Mouse (Mus musculus): Measurements from ENCODE around the gene Trem3. TPM values are rescaled to one million over a fixed set of nuclear protein-coding genes. Genes with fewer than 3 reads are reported as not detected.

Gene Trem3
- polyA plus RNA-seq, 1 experiment: not detected

- TF ChIP-seq TAL1 (IDR thresholded peaks at IDR 0.05; ENCODE audit: low read length): no peak
- no peak for TF ChIP-seq GATA1 (IDR thresholded peaks at IDR 0.05; ENCODE audit: low read length)
- no peaks in the 10 kb centered on the region for H3K27me3 ChIP-seq (ENCODE audit: control insufficient read depth)
- peaks cover 26% of the 10 kb centered on the region for H3K36me3 ChIP-seq (ENCODE audit: control insufficient read depth)
- H3K4me1 ChIP-seq (ENCODE audit: control insufficient read depth): peaks cover 62% of the 10 kb centered on the region
- H3K9me3 ChIP-seq (ENCODE audit: control insufficient read depth, low read length): no peaks in the 10 kb centered on the region
- peak overlapping the region; percentile 69 for H3K4me3 ChIP-seq (replicated peaks)
Measured at GRCm38 (mm10) chr17:48300199-48300598, 52.6 kb downstream of the Trem3 start.

DNA sequence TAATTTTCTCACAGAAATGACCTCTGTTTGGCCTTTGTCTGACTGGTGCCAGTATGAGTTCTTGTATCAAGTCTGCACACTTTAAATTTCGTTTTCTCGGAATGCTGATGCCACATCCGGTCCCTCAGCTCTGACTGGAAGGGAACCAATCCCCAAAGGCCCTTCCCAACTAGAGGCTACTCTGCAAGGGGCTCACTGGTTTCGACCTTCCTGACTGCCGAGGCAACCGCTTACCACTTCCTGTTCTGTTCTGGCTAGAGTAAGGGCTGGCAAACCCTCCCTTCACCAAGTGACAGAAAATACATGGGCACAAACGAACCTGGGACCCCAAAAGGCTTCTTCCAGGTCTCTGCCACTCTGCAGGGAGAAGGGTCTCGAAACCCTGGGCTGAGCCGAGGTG is 53.3 kb downstream of the Trem3 start:
- TF ChIP-seq GATA1 (IDR thresholded peaks at IDR 0.05; ENCODE audit: low read length): no peak
- no peak for TF ChIP-seq TAL1 (IDR thresholded peaks at IDR 0.05; ENCODE audit: low read length)
- Histone ChIP-seq H3K27me3 (ENCODE audit: control insufficient read depth) (no peaks in the 10 kb centered on the region), H3K4me1 (ENCODE audit: control insufficient read depth) (peaks cover 61% of the 10 kb centered on the region), H3K9me3 (ENCODE audit: control insufficient read depth, low read length) (no peaks in the 10 kb centered on the region), H3K36me3 (ENCODE audit: control insufficient read depth) (peaks cover 26% of the 10 kb centered on the region), H3K4me3 (replicated peaks) (peak overlapping the region; percentile 69)

DNA sequence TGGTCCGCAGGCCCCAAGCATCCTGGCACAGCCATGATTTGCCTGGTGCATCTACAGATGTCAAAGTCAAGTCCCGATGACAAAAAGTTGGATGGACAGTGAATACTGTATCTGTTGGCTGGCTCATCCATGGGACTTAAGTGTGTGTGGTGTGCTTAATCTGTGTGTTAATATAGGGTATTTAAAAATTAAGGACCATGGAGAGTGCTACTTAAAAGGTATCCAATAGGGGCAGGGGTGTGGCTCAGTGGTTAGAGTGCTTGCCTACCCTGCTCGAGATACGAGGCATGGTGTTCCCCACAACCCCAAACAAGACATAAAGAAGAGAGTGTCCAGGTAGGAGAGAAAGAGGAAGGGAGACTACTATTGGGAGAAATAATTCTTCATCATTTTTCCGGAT is 54.2 kb downstream of the Trem3 start:
- no peaks in the 10 kb centered on the region for H3K27me3 ChIP-seq (ENCODE audit: control insufficient read depth)
- TF ChIP-seq GATA1 (IDR thresholded peaks at IDR 0.05; ENCODE audit: low read length): no peak
- no peak for TF ChIP-seq TAL1 (IDR thresholded peaks at IDR 0.05; ENCODE audit: low read length)
- H3K4me3 ChIP-seq (replicated peaks): peak overlapping the region; percentile 69
- H3K9me3 ChIP-seq (ENCODE audit: control insufficient read depth, low read length): no peaks in the 10 kb centered on the region
- peaks cover 35% of the 10 kb centered on the region for H3K36me3 ChIP-seq (ENCODE audit: control insufficient read depth)
- H3K4me1 ChIP-seq (ENCODE audit: control insufficient read depth): peaks cover 59% of the 10 kb centered on the region

Other genes with a start within 250 kb of the Trem3 start
- not detected in 2 replicates for gene 1700122O11Rik, start 209.5 kb upstream of the Trem3 start, polyA plus RNA-seq (2012)
- 0.03 TPM in 1 of 2 replicates, not detected in the other for gene 1700067P10Rik, start 158.5 kb upstream of the Trem3 start, polyA plus RNA-seq (2012)
- gene 9830107B12Rik, start 101.5 kb upstream of the Trem3 start, polyA plus RNA-seq (2012): not detected in 2 replicates
- not detected in 2 replicates for gene A530064D06Rik, start 80.5 kb upstream of the Trem3 start, polyA plus RNA-seq (2012)
- not detected in 2 replicates for gene Trem1, start 15.0 kb upstream of the Trem3 start, polyA plus RNA-seq (2012)
- gene Treml4, start 16.5 kb downstream of the Trem3 start, polyA plus RNA-seq (2012): 0.06 and 0.27 TPM in 2 replicates
- 0.50 and 0.74 TPM in 2 replicates for gene Treml2, start 51.7 kb downstream of the Trem3 start, polyA plus RNA-seq (2012)
- 0.02 TPM in 1 of 2 replicates, not detected in the other for gene B430306N03Rik, start 68.4 kb downstream of the Trem3 start, polyA plus RNA-seq (2012)
- 0.22 and 0.46 TPM in 2 replicates for gene Trem2, start 98.6 kb downstream of the Trem3 start, polyA plus RNA-seq (2012)
- 0.08 and 0.09 TPM in 2 replicates for gene Treml1, start 112.1 kb downstream of the Trem3 start, polyA plus RNA-seq (2012)
- gene Nfya, start 162.1 kb downstream of the Trem3 start, polyA plus RNA-seq (2012): 1.3 and 1.7 TPM in 2 replicates
- gene Oard1, start 162.2 kb downstream of the Trem3 start, polyA plus RNA-seq (2012): 1.1 and 2.0 TPM in 2 replicates
- 0.03 TPM in 1 of 2 replicates, not detected in the other for gene Apobec2, start 185.2 kb downstream of the Trem3 start, polyA plus RNA-seq (2012)
- 34.5 and 96.9 TPM in 2 replicates for gene Tspo2, start 203.7 kb downstream of the Trem3 start, polyA plus RNA-seq (2012)
- 1.5 and 1.6 TPM in 2 replicates for gene Unc5cl, start 207.1 kb downstream of the Trem3 start, polyA plus RNA-seq (2012)

Data from erythroblast, embryonic 14.5 days (primary cell).